Mouse (Mus musculus): ENCODE data around the gene Agap3. TPM values are rescaled to one million over a fixed set of nuclear protein-coding genes. Genes with fewer than 3 reads are reported as not detected.

The Agap3 gene
- polyA plus RNA-seq (2015; fragmentation: Illumina TruSeq; extraction: RNeasy Lipid Tissue Mini Kit (QIAGEN cat#74804); ENCODE audit: insufficient read depth, low replicate concordance) = 12.0 TPM

DNA sequence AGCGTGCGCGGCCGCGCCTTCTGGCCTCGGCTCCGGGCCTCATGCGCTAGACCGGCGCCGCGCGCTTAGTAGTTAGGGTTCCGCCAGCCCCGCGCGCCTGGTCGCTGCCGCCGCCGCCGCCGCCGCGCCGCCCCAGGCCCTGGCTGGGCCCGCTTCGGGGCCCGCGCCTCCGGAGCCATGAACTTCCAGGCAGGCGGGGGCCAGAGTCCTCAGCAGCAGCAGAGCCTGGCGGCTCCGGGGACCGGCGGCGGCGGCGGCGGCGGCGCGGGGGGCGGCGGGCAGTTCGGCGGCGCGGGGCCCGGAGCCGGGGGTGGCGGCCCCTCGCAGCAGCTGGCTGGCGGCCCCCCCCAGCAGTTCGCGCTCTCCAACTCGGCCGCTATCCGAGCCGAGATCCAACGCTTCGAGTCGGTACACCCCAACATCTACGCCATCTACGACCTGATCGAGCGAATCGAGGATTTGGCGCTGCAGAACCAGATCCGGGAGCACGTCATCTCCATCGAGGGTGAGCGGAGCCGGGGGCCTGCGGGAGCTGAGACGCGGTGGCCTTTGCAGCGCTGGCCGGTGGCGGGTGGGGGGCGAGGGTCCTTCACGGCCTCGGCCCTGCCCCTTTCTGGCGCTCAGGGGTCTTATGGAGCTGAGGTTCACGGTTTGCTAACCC lies at the start of gene Agap3:
TSS of gene Agap3 (plus strand) at position 148 of the 661 bp plus-strand sequence.

DNA sequence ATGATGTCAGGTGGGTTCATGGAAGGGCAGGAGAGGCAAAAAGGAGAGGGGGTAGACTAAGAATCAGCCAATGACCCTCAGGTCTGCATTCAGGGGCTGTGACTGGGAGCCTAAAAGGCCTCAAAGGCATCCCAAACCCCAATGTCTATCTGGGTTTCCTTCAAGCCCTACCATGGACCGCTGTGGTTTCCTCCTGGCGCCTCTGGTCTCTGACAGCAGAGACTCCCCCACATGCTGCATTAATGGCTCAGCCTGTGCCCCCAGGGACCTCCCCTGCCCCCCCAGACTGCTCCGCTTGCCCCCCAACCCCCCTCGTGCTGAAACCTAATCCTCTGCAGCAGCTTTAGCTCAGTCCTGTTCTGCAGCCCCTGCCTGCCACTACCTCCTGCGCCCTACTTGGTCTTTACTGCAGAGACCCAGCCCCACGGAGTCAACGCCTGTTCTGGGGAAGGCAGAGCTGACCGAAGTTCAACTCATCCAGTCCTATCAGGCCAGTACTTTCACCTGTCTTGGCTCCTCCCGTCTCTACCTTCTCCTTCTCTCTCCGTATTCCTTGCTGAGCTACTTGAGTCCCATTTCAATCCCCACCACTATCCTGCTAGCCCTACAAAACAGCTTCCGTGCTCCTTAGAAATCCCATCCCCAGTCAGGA lies 38.8 kb upstream of the Agap3 start, which contains the start of gene Asic3:
TSS of gene Asic3 (plus strand) at position 351 of the 652 bp plus-strand sequence.

DNA sequence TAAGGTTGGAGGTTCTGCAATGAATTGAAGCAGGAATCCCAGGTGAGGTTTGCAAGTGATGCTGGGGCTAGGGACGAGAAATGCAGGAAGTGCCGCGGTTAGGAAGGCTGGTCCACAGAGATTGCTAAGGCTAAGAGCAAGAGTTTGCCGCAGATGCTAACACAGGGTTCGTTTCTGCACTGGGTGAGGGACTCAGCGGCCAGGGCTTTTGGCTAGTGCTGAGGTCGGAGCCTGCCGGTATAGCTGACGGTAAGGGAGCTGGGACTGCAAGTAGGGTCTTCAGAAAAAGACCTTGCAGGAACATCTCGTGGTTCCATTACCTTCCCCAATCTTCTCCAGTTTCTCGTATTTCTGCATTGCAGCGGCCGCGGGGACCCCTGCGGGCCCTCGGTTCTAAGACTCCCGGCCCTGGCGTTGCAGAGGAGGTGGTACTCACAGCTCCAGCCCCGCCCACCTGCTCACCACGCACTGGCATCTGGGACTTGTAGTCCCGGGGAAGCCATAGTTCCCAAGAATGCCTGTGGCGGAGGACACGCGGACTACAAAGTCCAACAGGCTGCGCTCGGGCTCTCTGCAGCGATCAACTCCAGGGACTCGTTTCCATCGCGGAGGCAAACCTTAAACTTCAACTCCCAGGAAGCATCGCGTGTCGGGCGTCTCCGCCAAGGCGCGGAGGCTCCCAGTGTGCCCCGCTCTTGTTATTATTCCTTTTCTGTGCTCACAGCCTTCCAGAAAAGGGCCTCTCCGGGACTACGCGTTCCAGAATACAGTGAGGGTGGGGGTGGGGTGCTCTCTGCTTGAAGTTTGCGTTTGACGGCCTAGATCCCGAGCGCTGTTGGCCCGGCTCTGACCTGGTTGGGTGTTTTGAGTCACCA lies 28.6 kb upstream of the Agap3 start, which contains the start of the genes Cdk5 and Slc4a2:
TSS of gene Cdk5 (minus strand) at position 402 of the 875 bp plus-strand sequence.
TSS of gene Slc4a2 (plus strand) at position 709 of the 875 bp plus-strand sequence.

DNA sequence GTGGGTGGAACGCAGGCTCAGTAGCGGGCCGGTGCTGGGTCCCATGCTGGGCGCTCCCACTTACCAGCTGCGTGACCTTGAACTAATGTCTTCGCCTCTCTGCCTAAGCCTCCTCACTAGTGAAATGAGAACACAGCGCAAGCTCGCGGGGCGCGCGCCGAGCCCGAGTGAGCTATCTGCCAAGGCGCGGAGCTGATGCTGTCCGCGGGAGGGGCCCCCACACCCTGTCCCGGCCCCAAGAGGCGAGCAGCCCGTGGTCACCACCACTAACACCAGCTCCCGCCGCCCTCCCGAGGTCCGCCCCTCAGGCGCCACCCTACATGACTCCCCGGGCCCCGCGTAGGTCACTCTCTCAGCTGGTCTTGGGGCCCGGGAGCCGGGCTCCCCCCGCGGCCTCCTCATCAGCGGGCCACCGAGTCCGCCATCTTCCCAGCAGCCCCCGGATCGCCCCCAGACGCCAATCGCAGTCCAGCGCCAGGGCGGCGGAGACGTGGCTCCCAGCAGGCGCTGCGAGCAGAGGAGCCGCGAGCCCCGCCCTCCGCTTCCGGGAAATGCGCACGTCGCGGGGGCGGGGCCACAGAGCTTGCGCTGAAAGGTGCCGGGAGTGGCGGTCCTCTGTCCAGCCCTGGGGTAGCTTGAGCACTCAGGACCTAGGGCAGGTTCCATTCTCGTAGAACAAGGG lies 7.1 kb upstream of the Agap3 start, which contains the start of gene Fastk:
TSS of gene Fastk (minus strand) at position 542 of the 682 bp plus-strand sequence.

DNA sequence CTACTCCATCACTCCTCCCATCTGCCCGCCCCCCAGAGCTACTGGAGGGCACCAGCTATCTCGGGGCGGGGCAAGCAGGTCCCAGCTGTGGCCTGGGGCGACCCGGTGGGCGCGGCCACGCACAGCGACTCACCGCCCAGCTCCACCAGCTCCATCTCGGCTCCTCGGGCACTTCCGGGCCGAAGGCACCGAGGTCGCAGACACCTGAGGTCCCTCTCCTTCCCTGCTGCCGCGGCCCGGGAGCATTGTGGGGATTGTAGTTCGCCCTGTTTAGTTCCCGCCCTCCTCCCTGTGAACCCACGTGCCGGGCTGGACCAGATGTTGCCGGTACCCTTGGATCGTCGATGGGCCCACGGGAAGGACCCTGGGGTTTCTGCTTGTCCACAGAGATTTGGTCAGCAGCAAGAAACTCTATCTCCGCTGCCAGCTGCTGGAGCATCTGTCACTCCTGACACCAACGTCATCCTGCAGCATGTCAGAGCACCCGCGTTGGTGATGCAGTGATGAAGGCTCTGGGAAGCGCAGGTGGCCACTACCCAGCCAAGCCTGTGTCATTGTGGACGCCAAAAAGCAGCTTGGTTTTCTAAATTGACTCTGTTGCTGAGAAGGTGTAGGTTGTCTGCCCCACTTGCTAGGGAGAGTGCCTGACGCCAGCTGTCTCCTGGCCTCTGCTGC lies 4.2 kb upstream of the Agap3 start, which contains the start of gene Tmub1:
TSS of gene Tmub1 (minus strand) at position 231 of the 675 bp plus-strand sequence.

DNA sequence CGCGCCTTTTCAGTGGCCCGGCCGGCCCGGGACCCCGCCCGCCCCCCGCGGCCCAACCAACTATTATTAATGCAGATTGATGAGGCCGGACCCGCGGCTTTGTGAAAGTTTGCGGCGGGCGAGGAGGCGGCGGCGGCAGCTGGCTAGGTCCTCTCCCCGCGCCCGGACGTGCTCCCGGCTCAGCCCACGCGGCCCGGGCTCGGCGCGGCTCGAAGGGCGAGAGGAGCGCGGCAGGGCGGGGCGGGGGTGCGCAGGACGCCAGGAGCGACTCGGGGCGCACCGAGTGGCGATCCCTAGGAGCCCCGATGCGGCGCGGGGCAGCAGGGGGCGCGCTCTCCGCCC lies 74.9 kb downstream of the Agap3 start, which contains the start of gene Gbx1:
TSS of gene Gbx1 (minus strand) at position 314 of the 342 bp plus-strand sequence.

DNA sequence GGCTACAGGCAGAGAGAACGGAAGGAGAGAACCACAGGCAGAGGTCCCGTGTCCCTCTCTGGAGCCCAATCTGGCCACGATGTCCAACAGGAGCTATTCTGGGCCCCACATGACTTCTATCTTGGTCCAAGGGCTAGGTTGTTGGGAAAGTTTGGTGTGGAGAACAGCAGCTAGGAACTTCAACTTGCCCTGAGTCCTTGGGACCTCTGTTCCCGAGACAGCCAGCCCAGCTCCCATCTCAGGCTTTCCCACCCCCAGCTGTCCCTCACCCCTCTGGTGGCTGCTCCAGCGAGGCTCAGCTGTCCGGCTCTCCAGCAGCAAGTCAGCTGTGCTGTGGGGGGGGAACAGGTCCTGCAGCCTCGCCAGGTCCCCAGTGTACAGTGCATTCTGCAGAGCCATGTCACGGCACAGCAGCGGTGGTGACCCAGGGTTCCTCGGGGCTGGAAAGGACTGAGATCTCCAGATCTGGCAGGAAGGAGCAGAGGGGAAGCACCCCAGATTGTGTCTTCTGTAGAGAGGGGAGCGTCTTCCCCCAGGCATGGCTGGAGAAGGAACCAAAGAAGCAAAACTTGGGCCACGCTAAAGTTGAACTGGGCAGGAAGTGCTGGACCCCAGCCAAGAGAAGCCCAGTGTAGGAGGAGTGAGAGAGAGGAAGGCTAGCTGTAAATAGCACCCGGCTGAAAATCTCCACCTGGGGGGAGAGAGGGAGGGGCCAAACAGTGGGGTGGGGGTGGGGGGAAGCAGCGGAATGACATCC lies 88.6 kb downstream of the Agap3 start, which contains the start of gene Asb10:
TSS of gene Asb10 (minus strand) at position 592 of the 757 bp plus-strand sequence.

Other genes starting within 250 kb of the Agap3 start
- gene Kcnh2, start 100.6 kb upstream of the Agap3 start, polyA plus RNA-seq (2015; fragmentation: Illumina TruSeq; extraction: RNeasy Lipid Tissue Mini Kit (QIAGEN cat#74804); ENCODE audit: insufficient read depth, low replicate concordance) = 0.37 TPM
- gene Nos3, start 87.4 kb upstream of the Agap3 start, polyA plus RNA-seq (2015; fragmentation: Illumina TruSeq; extraction: RNeasy Lipid Tissue Mini Kit (QIAGEN cat#74804); ENCODE audit: insufficient read depth, low replicate concordance) = 1.1 TPM
- gene Atg9b, start 60.0 kb upstream of the Agap3 start, polyA plus RNA-seq (2015; fragmentation: Illumina TruSeq; extraction: RNeasy Lipid Tissue Mini Kit (QIAGEN cat#74804); ENCODE audit: insufficient read depth, low replicate concordance) = 0.62 TPM
- 6.2 TPM for gene Abcb8, start 58.5 kb upstream of the Agap3 start, polyA plus RNA-seq (2015; fragmentation: Illumina TruSeq; extraction: RNeasy Lipid Tissue Mini Kit (QIAGEN cat#74804); ENCODE audit: insufficient read depth, low replicate concordance)
- gene Asic3, start 38.8 kb upstream of the Agap3 start, polyA plus RNA-seq (2015; fragmentation: Illumina TruSeq; extraction: RNeasy Lipid Tissue Mini Kit (QIAGEN cat#74804); ENCODE audit: insufficient read depth, low replicate concordance) = not detected
- gene Cdk5, start 28.6 kb upstream of the Agap3 start, polyA plus RNA-seq (2015; fragmentation: Illumina TruSeq; extraction: RNeasy Lipid Tissue Mini Kit (QIAGEN cat#74804); ENCODE audit: insufficient read depth, low replicate concordance) = 25.2 TPM
- gene Slc4a2, start 28.3 kb upstream of the Agap3 start, polyA plus RNA-seq (2015; fragmentation: Illumina TruSeq; extraction: RNeasy Lipid Tissue Mini Kit (QIAGEN cat#74804); ENCODE audit: insufficient read depth, low replicate concordance) = 19.8 TPM
- gene Fastk, start 6.9 kb upstream of the Agap3 start, polyA plus RNA-seq (2015; fragmentation: Illumina TruSeq; extraction: RNeasy Lipid Tissue Mini Kit (QIAGEN cat#74804); ENCODE audit: insufficient read depth, low replicate concordance) = 28.1 TPM
- 4.7 TPM for gene Tmub1, start 4.3 kb upstream of the Agap3 start, polyA plus RNA-seq (2015; fragmentation: Illumina TruSeq; extraction: RNeasy Lipid Tissue Mini Kit (QIAGEN cat#74804); ENCODE audit: insufficient read depth, low replicate concordance)
- gene Gbx1, start 75.0 kb downstream of the Agap3 start, polyA plus RNA-seq (2015; fragmentation: Illumina TruSeq; extraction: RNeasy Lipid Tissue Mini Kit (QIAGEN cat#74804); ENCODE audit: insufficient read depth, low replicate concordance) = not detected
- not detected for gene Asb10, start 88.8 kb downstream of the Agap3 start, polyA plus RNA-seq (2015; fragmentation: Illumina TruSeq; extraction: RNeasy Lipid Tissue Mini Kit (QIAGEN cat#74804); ENCODE audit: insufficient read depth, low replicate concordance)
- gene 4931409K22Rik, start 104.6 kb downstream of the Agap3 start, polyA plus RNA-seq (2015; fragmentation: Illumina TruSeq; extraction: RNeasy Lipid Tissue Mini Kit (QIAGEN cat#74804); ENCODE audit: insufficient read depth, low replicate concordance) = not detected
- 36.5 TPM for gene Abcf2, start 125.3 kb downstream of the Agap3 start, polyA plus RNA-seq (2015; fragmentation: Illumina TruSeq; extraction: RNeasy Lipid Tissue Mini Kit (QIAGEN cat#74804); ENCODE audit: insufficient read depth, low replicate concordance)
- gene Chpf2, start 134.6 kb downstream of the Agap3 start, polyA plus RNA-seq (2015; fragmentation: Illumina TruSeq; extraction: RNeasy Lipid Tissue Mini Kit (QIAGEN cat#74804); ENCODE audit: insufficient read depth, low replicate concordance) = 9.1 TPM
- gene Smarcd3, start 172.2 kb downstream of the Agap3 start, polyA plus RNA-seq (2015; fragmentation: Illumina TruSeq; extraction: RNeasy Lipid Tissue Mini Kit (QIAGEN cat#74804); ENCODE audit: insufficient read depth, low replicate concordance) = 2.1 TPM
- 60.5 TPM for gene Nub1, start 233.4 kb downstream of the Agap3 start, polyA plus RNA-seq (2015; fragmentation: Illumina TruSeq; extraction: RNeasy Lipid Tissue Mini Kit (QIAGEN cat#74804); ENCODE audit: insufficient read depth, low replicate concordance)

All from spleen, adult 10 weeks (tissue).